Mouse (Mus musculus) monocyte, adult 5-6 weeks (primary cell): Measurements from ENCODE around the gene Nup88. TPM values are rescaled to one million over a fixed set of nuclear protein-coding genes. Genes with fewer than 3 reads are reported as not detected.
A peak's percentile ranks its signal among the peaks of the same experiment; 100 is the strongest.
"Not testable (repeated sequence)": the region's sequence is repeated elsewhere in the genome, so short reads cannot be mapped to it uniquely, and the experiment has no call there.

ENCODE experiments used
- ATAC-seq: fragments of 153-309, 156-312 bp; replicated peaks from 2 replicates; pipeline ENCODE4 v1.8.0; 2017; ENCODE audit warnings: mild to moderate bottlenecking; ENCODE audit not compliant: low TSS enrichment, insufficient number of reproducible peaks, severe bottlenecking, poor library complexity, low FRiP score
- total RNA-seq: library from RNA; stranded (forward); fragments of 200-1000, 200-491, 200-594 nt; gene quantifications from 3 replicates; pipeline ENCODE4 v1.2.3, GENCODE M21; 2017

Nup88 gene
- total RNA-seq, 1 experiment from 2014 or later = 106 TPM

GRCm38 (mm10) chr11:70972586-70972985 lies 2.8 kb upstream of the Nup88 start:
- no peak for ATAC-seq

GRCm38 (mm10) chr11:70970560-70971540 lies 1.1 kb upstream of the Nup88 start:
- peak; percentile 14 for ATAC-seq

GRCm38 (mm10) chr11:70969271-70969794 lies 440 bp downstream of the Nup88 start:
- ATAC-seq = peak; percentile 3; the same call in 1 of the 2 replicates

GRCm38 (mm10) chr11:70964222-70964907 lies 5.4 kb downstream of the Nup88 start:
- no peak for ATAC-seq

GRCm38 (mm10) chr11:70960786-70961554 lies 8.8 kb downstream of the Nup88 start:
- no peak for ATAC-seq

- no peak for ATAC-seq
These were observed 15.1 kb downstream of the Nup88 start for GRCm38 (mm10) chr11:70954711-70955110.

GRCm38 (mm10) chr11:70944935-70945817 lies 24.6 kb downstream of the Nup88 start:
- ATAC-seq = no peak

- no peak for ATAC-seq
These were observed 26.1 kb downstream of the Nup88 start for GRCm38 (mm10) chr11:70943651-70944050.

- no peak for ATAC-seq
These were observed 27.2 kb downstream of the Nup88 start for GRCm38 (mm10) chr11:70942596-70942995.

GRCm38 (mm10) chr11:70935316-70935715 lies 34.5 kb downstream of the Nup88 start:
- no peak for ATAC-seq

GRCm38 (mm10) chr11:70931461-70931860 lies 38.3 kb downstream of the Nup88 start:
- ATAC-seq = no peak

GRCm38 (mm10) chr11:70919524-70919923 lies 50.2 kb downstream of the Nup88 start:
- ATAC-seq = no peak

- 0 out of 2 replicates have a peak, but pooled peaks have one; percentile 27 for ATAC-seq
These were observed 51.9 kb downstream of the Nup88 start for GRCm38 (mm10) chr11:70917896-70918295.

GRCm38 (mm10) chr11:70911920-70912319 lies 57.9 kb downstream of the Nup88 start:
- ATAC-seq = no peak

GRCm38 (mm10) chr11:70911323-70911722 lies 58.5 kb downstream of the Nup88 start:
- no peak for ATAC-seq

- no peak for ATAC-seq
These were observed 63.1 kb downstream of the Nup88 start for GRCm38 (mm10) chr11:70906681-70907080.

GRCm38 (mm10) chr11:70898182-70898581 lies 71.6 kb downstream of the Nup88 start:
- ATAC-seq = not testable (repeated sequence)

GRCm38 (mm10) chr11:70897680-70898079 lies 72.1 kb downstream of the Nup88 start:
- no peak for ATAC-seq
